Mouse (Mus musculus): ENCODE data around the gene Slc18a3.

Slc18a3 gene

GRCm38 (mm10) chr14:32452552-32452951, 12.1 kb downstream of the Slc18a3 start:
- no peak for DNase-seq (ENCODE audit: low spot score)

- no peak for DNase-seq (ENCODE audit: low spot score)
Observed at GRCm38 (mm10) chr14:32446989-32447388, 17.7 kb downstream of the Slc18a3 start.

GRCm38 (mm10) chr14:32443446-32443845, 21.2 kb downstream of the Slc18a3 start:
- no peak for DNase-seq (ENCODE audit: low spot score)

GRCm38 (mm10) chr14:32439744-32440143, 24.9 kb downstream of the Slc18a3 start:
- no peak for DNase-seq (ENCODE audit: low spot score)

- DNase-seq (ENCODE audit: low spot score), result no peak
Observed at GRCm38 (mm10) chr14:32439316-32439715, 25.3 kb downstream of the Slc18a3 start.

GRCm38 (mm10) chr14:32437352-32437793, 27.3 kb downstream of the Slc18a3 start:
- DNase-seq (ENCODE audit: low spot score), result no peak

- DNase-seq (ENCODE audit: low spot score), result no peak
Observed at GRCm38 (mm10) chr14:32429030-32429602, 35.5 kb downstream of the Slc18a3 start.

- no peak for DNase-seq (ENCODE audit: low spot score)
Observed at GRCm38 (mm10) chr14:32423946-32424345, 40.7 kb downstream of the Slc18a3 start.

GRCm38 (mm10) chr14:32418747-32419146, 45.9 kb downstream of the Slc18a3 start:
- DNase-seq (ENCODE audit: low spot score), result no peak

All from testis, postnatal 14 days (tissue).